In the genomic region with DNA sequence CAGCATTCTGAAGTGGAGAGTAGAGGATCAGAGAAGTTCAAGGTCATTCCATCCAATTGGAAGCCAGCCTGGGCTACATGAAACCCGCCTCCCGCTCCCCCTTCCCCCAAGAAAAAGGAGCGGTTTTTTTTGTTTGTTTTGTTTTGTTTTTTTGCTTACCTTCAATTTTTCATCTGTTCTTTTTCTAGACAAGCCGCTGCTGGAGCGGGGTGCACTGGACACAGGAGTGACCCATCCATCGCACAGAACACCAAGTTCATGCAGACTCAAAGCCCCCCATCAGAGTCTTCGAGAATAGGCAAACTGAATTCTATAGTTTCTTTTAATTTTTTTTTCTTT, we compare ENCODE assay signal across 8 mouse cellular contexts. TPM values are rescaled to one million over a fixed set of nuclear protein-coding genes. Genes with fewer than 3 reads are reported as not detected.
DNase-seq lines count a peak whose midpoint lies in the region; ATAC-seq and TF ChIP-seq lines count a peak whose summit lies in the region.

No protein-coding gene starts in this region.

- peaks cover 23% of the 10 kb centered on the region for H3K4me1 ChIP-seq in heart, embryonic 11.5 days (ENCODE audit: control insufficient read depth, insufficient read depth, low read length)
- H3K4me1 ChIP-seq in E14TG2a.4 (replicated peaks; ENCODE audit: low read depth, low read length) = peaks cover 67% of the 10 kb centered on the region
- 0 out of 2 replicates have a peak, but pooled peaks cover 15% of the 10 kb centered on the region for H3K4me1 ChIP-seq in forebrain, postnatal 0 days (ENCODE audit: insufficient read depth)

- no peaks in the 10 kb centered on the region for H3K9me3 ChIP-seq in heart, embryonic 11.5 days (replicated peaks; ENCODE audit: control insufficient read depth, low read length)
- H3K9me3 ChIP-seq in E14TG2a.4 (ENCODE audit: low read length) = no peaks in the 10 kb centered on the region
- H3K9me3 ChIP-seq in forebrain, postnatal 0 days (ENCODE audit: low read length) = no peaks in the 10 kb centered on the region

- no peak for TF ChIP-seq CTCF in E14TG2a.4 (conservative IDR thresholded peaks at IDR 0.05; ENCODE audit: low read length)
- no peak for TF ChIP-seq CTCF in forebrain, postnatal 0 days (IDR thresholded peaks at IDR 0.05; ENCODE audit: low read depth)

- no peak for DNase-seq in heart, adult 11 months
- DNase-seq in forebrain, postnatal 0 days = no peak
- DNase-seq in MN1 (ENCODE audit: low spot score) = no peak
- DNase-seq in right cerebral cortex, adult 18-20 months = no peak
- no peak for DNase-seq in adrenal gland, adult (ENCODE audit: inconsistent age in 2 of 2, low spot score in 1 of 2)

- peak overlapping the region; percentile 93 for H3K4me3 ChIP-seq in heart, embryonic 11.5 days (ENCODE audit: low read depth, low read length)
- H3K4me3 ChIP-seq in E14TG2a.4 (replicated peaks; ENCODE audit: low read length) (peak overlapping the region; percentile 97), macrophage (ENCODE audit: inconsistent target) (peak overlapping the region; percentile 65)
- H3K4me3 ChIP-seq in forebrain, postnatal 0 days (ENCODE audit: low read depth, low read length) = peak overlapping the region; percentile 80

- no peak for ATAC-seq in heart, embryonic 11.5 days (replicated peaks; ENCODE audit: insufficient number of reproducible peaks, low FRiP score, low TSS enrichment)
- ATAC-seq in forebrain, postnatal 0 days = no peak

- peak overlapping the region; percentile 97 for H3K9ac ChIP-seq in heart, embryonic 11.5 days (ENCODE audit: low read depth, low read length)
- H3K9ac ChIP-seq in forebrain, postnatal 0 days = peak overlapping the region; percentile 87

- H3K79me2 ChIP-seq in macrophage (ENCODE audit: inconsistent target) = peaks cover 51% of the 10 kb centered on the region

- peak overlapping the region; percentile 99 for H3K27ac ChIP-seq in heart, embryonic 11.5 days (ENCODE audit: low read depth, low read length)
- H3K27ac ChIP-seq in forebrain, postnatal 0 days (ENCODE audit: low read depth, low read length) = peak overlapping the region; percentile 97
- H3K27ac ChIP-seq in macrophage = peak overlapping the region; percentile 71

- 14% methylated on average over 7 of the region's 7 CpGs for WGBS in heart, embryonic 11.5 days (ENCODE audit: insufficient replicate concordance)
- 12% methylated on average over 7 of the region's 7 CpGs for WGBS in forebrain, postnatal 0 days
- 11% methylated on average over 7 of the region's 7 CpGs for WGBS in macrophage (ENCODE audit: missing documents)

- peak overlapping the region; percentile 99 for H3K4me2 ChIP-seq in heart, embryonic 11.5 days
- H3K4me2 ChIP-seq in forebrain, postnatal 0 days (ENCODE audit: low read depth) = peak overlapping the region; percentile 94

- no peaks in the 10 kb centered on the region for H3K36me3 ChIP-seq in heart, embryonic 11.5 days (ENCODE audit: control insufficient read depth, insufficient read depth, low read length)
- H3K36me3 ChIP-seq in E14TG2a.4 (ENCODE audit: insufficient read depth, low read length) = peaks cover 26% of the 10 kb centered on the region
- H3K36me3 ChIP-seq in forebrain, postnatal 0 days (ENCODE audit: insufficient read depth) = no peaks in the 10 kb centered on the region
- H3K36me3 ChIP-seq in macrophage (ENCODE audit: inconsistent target) = no peaks in the 10 kb centered on the region

- no peaks in the 10 kb centered on the region for H3K27me3 ChIP-seq in heart, embryonic 11.5 days (ENCODE audit: control insufficient read depth, insufficient read depth, low read length)
- no peaks in the 10 kb centered on the region for H3K27me3 ChIP-seq in E14TG2a.4 (ENCODE audit: insufficient read depth, low read length)
- H3K27me3 ChIP-seq in forebrain, postnatal 0 days (ENCODE audit: insufficient read depth, low read length) = no peaks in the 10 kb centered on the region

RNA-seq across cellular contexts. Expression of a gene that starts 0.9 kb away (rescaled TPM):
- 26.3 and 31.2 TPM in 2 replicates for polyA plus RNA-seq in heart, embryonic 11.5 days (2014; fragmentation: Nextera tagmentation; extraction: Ambion mirVana)
- 45.2 and 59.0 TPM in 2 replicates for total RNA-seq in forebrain, postnatal 0 days (2014; rRNA removed)
- polyA plus RNA-seq in forebrain, postnatal 0 days (2015; fragmentation: Nextera tagmentation; extraction: Ambion mirVana) = 7.1 and 9.5 TPM in 2 replicates
- total RNA-seq in macrophage (2018; cell fraction: chromatin; rRNA removed) = 100 to 1,000 TPM in 22 of 26 experiments, 10 to 100 TPM in 4; 71.5 to 271 (median 180) TPM
- total RNA-seq in macrophage (2018; cell fraction: cytosol; rRNA removed) = 100 to 1,000 TPM; 116 to 198 (median 152) TPM
- 100 to 1,000 TPM in 23 of 26 experiments, 10 to 100 TPM in 3; 83.7 to 274 (median 157) TPM for total RNA-seq in macrophage (2018; cell fraction: nucleus; rRNA removed)
- polyA plus RNA-seq in macrophage (2018) = 112 to 164 TPM (median 125 TPM) in 3 replicates
